Mouse (Mus musculus): ENCODE measurements around the gene Rtl10. TPM values are rescaled to one million over a fixed set of nuclear protein-coding genes. Genes with fewer than 3 reads are reported as not detected.

Gene Rtl10
- 1.3 and 1.7 TPM in 2 replicates for polyA plus RNA-seq (2016; fragmentation: Nextera tagmentation; extraction: Ambion mirVana)

DNA sequence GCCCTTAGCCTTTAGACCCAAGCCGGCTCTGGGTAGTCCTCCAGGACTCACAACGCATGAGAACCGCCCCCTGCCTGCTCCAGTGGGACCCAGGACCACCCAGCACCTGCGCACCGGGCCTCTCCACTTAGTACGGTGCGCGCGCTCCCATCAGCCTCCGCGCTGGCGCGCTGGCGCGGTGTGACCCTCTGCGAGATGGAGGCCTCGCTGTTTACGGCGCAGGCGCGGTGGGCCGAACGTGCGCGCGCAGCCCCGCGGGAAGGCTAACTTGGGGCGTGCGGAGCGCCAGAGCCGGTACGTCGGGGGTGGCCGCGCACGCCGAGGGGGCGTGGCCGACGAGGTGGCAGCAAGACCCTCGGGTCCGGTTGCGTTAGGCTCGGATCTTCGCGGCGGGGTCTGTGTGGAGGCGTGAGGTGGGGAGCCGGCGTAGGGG lies at the start of gene Rtl10, which contains the start of gene Gnb1l:
Rtl10 (plus strand) TSS at position 344 of the 433 bp plus-strand sequence.
Gnb1l (plus strand) TSS at position 156 of the 433 bp plus-strand sequence.
- Histone ChIP-seq H3K9ac (peak within 1 kb of the TSS; percentile 93), H3K9me3 (replicated peaks) (no peaks in the 10 kb centered on the region), H3K4me3 (peak within 1 kb of the TSS; percentile 84), H3K4me1 (peaks cover 28% of the 10 kb centered on the region), H3K4me2 (peak within 1 kb of the TSS; percentile 98), H3K27ac (peak within 1 kb of the TSS; percentile 88), H3K36me3 (peaks cover 27% of the 10 kb centered on the region), H3K27me3 (replicated peaks) (no peaks in the 10 kb centered on the region)
- peak; percentile 96 for ATAC-seq
- WGBS (ENCODE audit: insufficient replicate concordance), result under 1% methylated on average over 51 of the region's 51 CpGs

DNA sequence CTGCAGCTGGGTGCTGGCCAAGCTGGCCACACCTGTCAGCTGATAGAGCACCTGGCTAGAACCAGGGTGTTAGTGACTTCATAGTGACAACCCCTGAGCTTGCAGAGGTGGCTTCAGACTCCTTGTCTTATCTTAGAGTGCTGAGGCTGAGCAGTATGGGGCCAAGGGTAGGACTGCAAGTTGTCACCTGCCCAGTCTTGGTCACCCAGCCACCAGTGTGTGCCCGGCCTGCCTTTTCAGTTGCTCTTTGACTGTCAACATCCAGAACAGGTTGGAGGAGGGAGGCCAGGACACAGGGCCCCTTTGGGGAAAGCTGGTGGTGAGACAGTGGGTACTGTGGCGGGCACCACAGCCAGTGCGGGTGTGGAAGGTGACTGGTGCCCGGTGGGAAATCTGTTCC lies 49.7 kb upstream of the Rtl10 start:
- ATAC-seq, result 0 out of 2 replicates have a peak, but pooled peaks have one; percentile 34
- H3K4me1 ChIP-seq, result peaks cover 8% of the 10 kb centered on the region; the same call in 1 of the 2 replicates
- peaks cover 99% of the 10 kb centered on the region for H3K36me3 ChIP-seq
- no peaks in the 10 kb centered on the region for H3K27me3 ChIP-seq (replicated peaks)
- H3K4me2 ChIP-seq, result no peak overlapping the region
- no peak overlapping the region for H3K27ac ChIP-seq
- H3K9ac ChIP-seq, result no peak overlapping the region
- 93% methylated on average over 4 of the region's 4 CpGs for WGBS (ENCODE audit: insufficient replicate concordance)
- no peak overlapping the region for H3K4me3 ChIP-seq
- no peaks in the 10 kb centered on the region for H3K9me3 ChIP-seq (replicated peaks)

DNA sequence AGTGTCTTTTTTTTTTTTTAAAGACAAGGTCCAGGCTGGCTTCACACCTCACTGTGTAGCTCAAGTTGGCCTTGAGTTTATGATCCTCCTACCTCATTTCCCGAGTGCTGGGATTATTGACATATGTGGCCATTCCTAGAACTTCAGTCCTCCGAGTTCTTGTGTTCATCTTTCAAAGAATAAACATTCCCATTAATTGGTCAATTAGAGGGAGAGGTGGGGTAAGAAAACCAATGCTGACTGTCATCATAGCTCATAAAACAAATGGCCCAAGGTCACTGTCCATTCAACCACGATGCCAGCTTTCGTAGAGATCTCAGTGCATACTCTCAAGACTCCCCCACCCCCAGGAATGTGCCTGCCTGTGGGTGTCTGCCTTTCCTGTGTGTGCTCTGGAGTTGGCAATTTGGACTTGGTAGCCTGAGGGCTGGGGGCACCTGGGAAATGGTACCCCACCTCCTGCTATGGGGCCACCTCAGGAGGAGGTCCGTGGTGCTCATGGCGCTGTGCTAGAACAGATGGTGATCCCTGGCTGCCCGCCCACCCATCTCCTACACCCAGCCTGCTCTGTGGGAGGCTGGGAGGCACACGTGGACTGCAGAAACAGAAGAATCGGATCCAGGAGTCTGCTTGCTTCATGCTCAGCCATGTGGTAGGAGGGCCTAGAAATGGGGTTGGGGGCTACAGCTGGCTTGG lies 47.1 kb upstream of the Rtl10 start:
- no peak for ATAC-seq
- H3K9ac ChIP-seq, result no peak overlapping the region
- H3K4me3 ChIP-seq, result no peak overlapping the region
- H3K4me1 ChIP-seq, result peaks cover 13% of the 10 kb centered on the region; the same call in 1 of the 2 replicates
- 79% methylated on average over 9 of the region's 9 CpGs for WGBS (ENCODE audit: insufficient replicate concordance)
- no peaks in the 10 kb centered on the region for H3K9me3 ChIP-seq (replicated peaks)
- no peak overlapping the region for H3K4me2 ChIP-seq
- no peaks in the 10 kb centered on the region for H3K27me3 ChIP-seq (replicated peaks)
- peaks cover 100% of the 10 kb centered on the region for H3K36me3 ChIP-seq
- no peak overlapping the region for H3K27ac ChIP-seq

DNA sequence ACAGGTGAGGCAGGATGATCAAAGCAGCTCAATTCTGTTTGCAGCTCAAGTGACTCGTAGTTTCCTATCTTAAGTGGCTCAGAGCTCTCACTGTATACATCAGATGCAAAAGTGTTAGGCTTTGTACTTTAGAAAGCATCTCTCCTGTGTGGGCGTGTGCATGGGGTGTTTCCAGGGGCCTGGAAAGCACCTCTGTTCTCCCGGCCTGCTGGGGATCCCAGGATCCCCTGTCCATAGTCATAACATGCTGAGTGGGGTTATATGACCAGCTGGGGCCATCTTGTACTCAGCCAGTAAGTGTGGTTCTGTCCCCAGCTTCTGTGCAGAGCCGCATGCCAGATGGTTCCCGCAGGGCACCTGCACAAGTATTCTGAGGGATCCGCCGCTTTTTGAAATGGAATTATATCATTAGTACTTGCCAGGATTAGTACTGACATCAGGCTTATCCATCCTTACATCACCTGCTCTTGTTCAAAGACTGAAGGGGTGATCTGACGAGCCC lies 46.3 kb upstream of the Rtl10 start:
- H3K27ac ChIP-seq, result no peak overlapping the region
- no peak for ATAC-seq
- H3K9ac ChIP-seq, result no peak overlapping the region
- H3K4me2 ChIP-seq, result no peak overlapping the region
- H3K27me3 ChIP-seq (replicated peaks), result no peaks in the 10 kb centered on the region
- H3K4me3 ChIP-seq, result no peak overlapping the region
- peaks cover 16% of the 10 kb centered on the region; the same call in 1 of the 2 replicates for H3K4me1 ChIP-seq
- peaks cover 100% of the 10 kb centered on the region for H3K36me3 ChIP-seq
- 82% methylated on average over 8 of the region's 8 CpGs for WGBS (ENCODE audit: insufficient replicate concordance)
- H3K9me3 ChIP-seq (replicated peaks), result no peaks in the 10 kb centered on the region

DNA sequence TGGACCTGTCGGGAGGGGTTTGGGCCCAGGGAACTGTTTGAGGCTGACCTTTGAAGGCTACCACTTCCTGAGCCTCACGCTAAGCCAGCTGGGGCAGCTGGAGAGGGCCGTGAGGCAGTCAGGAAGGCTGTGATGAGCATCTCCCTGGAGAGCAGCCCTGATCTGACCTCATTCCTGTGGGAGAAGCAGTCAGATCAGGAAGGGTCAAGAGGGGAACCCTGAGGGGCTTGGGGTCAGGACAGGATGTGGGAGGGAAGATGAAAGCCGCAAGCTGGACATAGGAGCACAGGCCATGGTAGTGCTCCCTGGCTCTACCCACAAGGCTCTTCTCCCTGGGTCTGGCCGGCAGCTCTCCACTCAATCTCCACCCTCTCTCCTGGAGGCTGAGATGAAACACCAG lies 44.9 kb upstream of the Rtl10 start:
- no peak overlapping the region for H3K9ac ChIP-seq
- 71% methylated on average over 5 of the region's 5 CpGs for WGBS (ENCODE audit: insufficient replicate concordance)
- H3K4me2 ChIP-seq, result no peak overlapping the region
- H3K36me3 ChIP-seq, result peaks cover 100% of the 10 kb centered on the region
- H3K4me1 ChIP-seq, result peaks cover 25% of the 10 kb centered on the region
- no peaks in the 10 kb centered on the region for H3K27me3 ChIP-seq (replicated peaks)
- H3K27ac ChIP-seq, result no peak overlapping the region
- no peaks in the 10 kb centered on the region for H3K9me3 ChIP-seq (replicated peaks)
- ATAC-seq, result no peak
- no peak overlapping the region for H3K4me3 ChIP-seq

DNA sequence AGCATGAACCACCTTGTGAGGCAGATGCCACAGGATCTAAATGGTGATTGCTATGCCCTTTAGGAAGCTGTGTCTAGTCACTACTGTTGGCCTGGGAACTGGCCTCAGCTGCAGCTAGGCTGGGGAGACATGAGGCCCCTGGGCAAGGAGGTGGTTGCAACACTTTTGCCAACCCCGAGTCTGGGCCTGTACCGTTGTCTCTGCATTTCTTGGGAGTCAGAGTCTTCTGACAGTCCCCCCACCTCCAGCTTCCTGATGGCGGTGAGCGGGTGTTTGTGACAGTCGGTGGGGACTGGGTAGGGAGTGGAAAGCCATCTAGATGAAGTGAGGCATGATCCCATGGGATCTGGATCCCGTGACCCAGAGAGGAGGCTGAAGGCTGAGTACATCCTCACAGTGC lies 43.3 kb upstream of the Rtl10 start:
- no peak overlapping the region for H3K9ac ChIP-seq
- H3K27ac ChIP-seq, result no peak overlapping the region
- no peaks in the 10 kb centered on the region for H3K27me3 ChIP-seq (replicated peaks)
- H3K4me1 ChIP-seq, result peaks cover 38% of the 10 kb centered on the region
- H3K4me2 ChIP-seq, result no peak overlapping the region
- WGBS (ENCODE audit: insufficient replicate concordance), result 85% methylated on average over 6 of the region's 6 CpGs
- no peaks in the 10 kb centered on the region for H3K9me3 ChIP-seq (replicated peaks)
- no peak overlapping the region for H3K4me3 ChIP-seq
- no peak for ATAC-seq
- peaks cover 100% of the 10 kb centered on the region for H3K36me3 ChIP-seq

DNA sequence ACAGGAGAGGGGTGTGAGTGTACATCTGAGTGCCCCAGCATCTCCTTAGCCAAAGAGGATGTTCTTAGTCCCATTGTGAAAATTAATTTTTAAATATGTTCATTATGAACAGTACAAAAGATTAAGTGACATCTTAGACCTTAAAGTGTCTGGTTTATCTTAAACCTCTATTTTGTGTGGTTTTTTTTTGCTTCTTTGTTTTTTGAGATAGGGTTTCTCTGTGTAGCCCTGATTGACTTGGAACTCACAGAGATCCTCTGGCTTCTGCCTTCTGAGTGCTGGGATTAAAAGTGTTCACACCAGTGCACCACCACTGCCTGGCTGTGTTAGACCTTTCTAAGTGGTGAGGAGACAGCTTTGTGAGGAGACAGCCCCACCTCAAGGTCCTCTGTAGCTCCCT lies 40.0 kb upstream of the Rtl10 start:
- H3K9ac ChIP-seq, result no peak overlapping the region
- H3K4me1 ChIP-seq, result peaks cover 56% of the 10 kb centered on the region
- no peaks in the 10 kb centered on the region for H3K27me3 ChIP-seq (replicated peaks)
- H3K36me3 ChIP-seq, result peaks cover 99% of the 10 kb centered on the region
- peak overlapping the region; percentile 63; the same call in 1 of the 2 replicates for H3K27ac ChIP-seq
- ATAC-seq, result no peak
- no peaks in the 10 kb centered on the region for H3K9me3 ChIP-seq (replicated peaks)
- no peak overlapping the region for H3K4me3 ChIP-seq
- H3K4me2 ChIP-seq, result peak overlapping the region; percentile 39; the same call in 1 of the 2 replicates

DNA sequence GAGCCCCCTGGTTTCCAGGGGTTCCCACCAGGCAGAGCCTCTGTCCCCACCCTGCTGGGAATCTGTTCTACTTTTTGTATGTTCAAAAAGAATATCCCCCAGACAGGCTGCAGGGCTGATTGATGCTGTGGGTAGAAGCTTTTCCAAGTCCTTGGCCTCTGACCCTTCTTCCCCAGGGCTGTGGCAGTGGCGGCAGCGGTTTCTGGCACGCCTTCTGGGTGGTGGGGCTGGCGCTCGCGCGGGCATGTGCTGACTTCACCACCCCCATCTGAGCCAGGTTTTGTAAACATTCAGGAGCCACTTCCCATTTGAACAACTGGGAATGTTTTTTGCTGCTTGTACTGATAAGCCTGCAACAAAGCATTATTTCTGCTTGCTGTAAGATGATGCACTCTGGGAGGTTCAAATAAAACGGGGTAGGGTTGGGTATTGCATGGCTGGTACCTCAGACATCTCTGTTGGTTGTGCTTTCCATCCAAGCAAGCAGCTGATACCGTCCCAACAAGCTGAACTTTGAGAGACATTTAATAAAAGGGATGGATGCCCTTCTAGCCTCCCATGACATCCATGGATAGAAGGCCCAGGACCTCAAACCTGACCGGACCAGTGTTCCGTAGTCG lies 39.3 kb upstream of the Rtl10 start:
- Histone ChIP-seq H3K27ac (peak overlapping the region; percentile 63), H3K9me3 (replicated peaks) (no peaks in the 10 kb centered on the region), H3K4me3 (no peak overlapping the region), H3K9ac (peak overlapping the region; percentile 18; the same call in 1 of the 2 replicates), H3K4me1 (peaks cover 56% of the 10 kb centered on the region), H3K36me3 (peaks cover 99% of the 10 kb centered on the region), H3K4me2 (peak overlapping the region; percentile 39), H3K27me3 (replicated peaks) (no peaks in the 10 kb centered on the region)
- 9% methylated on average over 12 of the region's 12 CpGs for WGBS (ENCODE audit: insufficient replicate concordance)
- ATAC-seq, result peak; percentile 3; the same call in 1 of the 2 replicates

DNA sequence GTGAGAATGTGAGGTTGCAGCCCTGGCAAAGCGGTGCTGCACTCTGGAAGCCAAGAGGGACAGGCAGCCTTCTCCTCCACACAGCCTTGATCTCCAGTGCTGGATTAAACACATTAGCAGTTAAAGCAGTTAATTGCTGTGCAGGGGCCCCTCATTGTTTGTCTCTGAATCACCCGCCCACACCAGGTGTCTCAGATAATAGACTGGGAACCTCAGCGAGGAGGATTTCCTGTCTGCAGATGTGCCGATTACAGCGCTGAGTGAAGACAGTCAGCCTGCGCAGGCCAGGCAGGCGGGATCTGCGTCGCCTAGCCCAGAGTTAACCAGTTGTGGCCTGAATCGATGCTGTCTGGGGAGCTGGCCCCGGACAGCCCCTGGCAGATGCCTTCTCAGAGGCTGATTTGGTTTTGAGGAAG lies 38.7 kb upstream of the Rtl10 start:
- Histone ChIP-seq H3K27ac (peak overlapping the region; percentile 63), H3K9ac (peak overlapping the region; percentile 18; the same call in 1 of the 2 replicates), H3K4me3 (no peak overlapping the region), H3K4me1 (peaks cover 56% of the 10 kb centered on the region), H3K9me3 (replicated peaks) (no peaks in the 10 kb centered on the region), H3K36me3 (peaks cover 99% of the 10 kb centered on the region), H3K27me3 (replicated peaks) (no peaks in the 10 kb centered on the region), H3K4me2 (peak overlapping the region; percentile 39)
- 3% methylated on average over 11 of the region's 11 CpGs for WGBS (ENCODE audit: insufficient replicate concordance)
- ATAC-seq, result peak; percentile 85

DNA sequence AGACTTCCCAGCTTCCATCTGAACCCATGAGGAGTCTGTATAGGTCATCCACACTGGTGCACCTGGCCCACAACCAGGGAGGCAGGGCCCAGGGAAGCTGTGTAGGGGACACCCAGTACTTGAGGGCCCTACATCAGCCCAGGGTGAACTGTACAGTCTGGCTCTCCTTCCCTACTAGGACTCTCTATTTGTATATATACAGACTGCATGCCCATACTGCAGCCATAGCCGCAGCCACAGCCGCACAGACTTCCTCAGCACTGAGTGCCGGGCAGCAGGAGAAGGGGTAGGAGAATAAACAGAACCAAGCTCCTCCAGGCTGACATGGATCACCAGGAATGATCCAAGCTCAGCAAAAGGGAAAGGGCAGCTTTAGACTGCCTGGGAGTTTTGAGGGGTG lies 37.9 kb upstream of the Rtl10 start:
- Histone ChIP-seq H3K36me3 (peaks cover 99% of the 10 kb centered on the region), H3K4me3 (no peak overlapping the region), H3K27me3 (replicated peaks) (no peaks in the 10 kb centered on the region), H3K9ac (no peak overlapping the region), H3K4me1 (peaks cover 50% of the 10 kb centered on the region), H3K27ac (no peak overlapping the region), H3K9me3 (replicated peaks) (no peaks in the 10 kb centered on the region), H3K4me2 (no peak overlapping the region)
- WGBS (ENCODE audit: insufficient replicate concordance), result 85% methylated on average over 3 of the region's 3 CpGs
- ATAC-seq, result no peak

DNA sequence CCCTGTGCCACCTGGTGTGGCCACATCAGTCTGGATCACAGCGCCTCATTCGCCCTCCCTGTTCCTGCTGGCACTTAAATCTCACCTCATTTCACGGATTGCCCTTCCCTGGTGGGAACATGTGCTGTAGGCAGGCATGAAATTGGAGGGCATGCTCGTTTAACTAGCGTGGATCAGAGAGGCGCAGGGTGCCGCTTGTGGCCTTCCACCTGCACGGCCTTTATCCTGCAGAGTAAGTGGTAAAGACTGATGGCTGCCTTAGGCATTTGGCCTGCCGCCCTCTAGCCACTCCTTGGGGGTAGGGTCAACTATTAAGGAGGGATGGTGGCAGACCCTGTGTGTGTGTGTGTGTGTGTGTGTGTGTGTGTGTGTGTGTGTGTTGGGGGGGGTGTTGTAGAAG lies 36.7 kb upstream of the Rtl10 start:
- H3K9ac ChIP-seq, result no peak overlapping the region
- no peaks in the 10 kb centered on the region for H3K9me3 ChIP-seq (replicated peaks)
- 85% methylated on average over 9 of the region's 9 CpGs for WGBS (ENCODE audit: insufficient replicate concordance)
- no peaks in the 10 kb centered on the region for H3K27me3 ChIP-seq (replicated peaks)
- peaks cover 50% of the 10 kb centered on the region for H3K4me1 ChIP-seq
- no peak for ATAC-seq
- H3K36me3 ChIP-seq, result peaks cover 99% of the 10 kb centered on the region
- no peak overlapping the region for H3K4me3 ChIP-seq
- no peak overlapping the region for H3K4me2 ChIP-seq
- no peak overlapping the region for H3K27ac ChIP-seq

DNA sequence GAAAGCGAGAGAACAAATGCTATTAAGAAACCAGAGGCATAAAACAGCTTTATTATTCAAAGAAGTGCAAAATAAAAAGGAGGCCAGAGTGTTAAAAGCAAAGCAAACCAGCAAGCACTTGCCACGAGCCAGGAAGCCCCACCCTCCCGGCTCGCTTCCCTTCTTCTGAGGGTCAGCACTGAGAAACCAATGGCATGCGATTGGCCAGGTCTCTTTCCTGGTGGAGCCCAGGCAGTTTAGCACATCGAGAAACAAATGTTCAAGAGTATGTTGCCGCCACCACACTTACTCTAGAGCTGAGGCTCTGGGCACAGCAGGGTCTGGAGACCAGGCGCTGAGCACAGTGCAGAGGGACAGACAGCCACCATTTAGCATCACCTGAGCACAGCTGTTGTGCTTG lies 36.1 kb upstream of the Rtl10 start:
- no peak for ATAC-seq
- Histone ChIP-seq H3K4me2 (no peak overlapping the region), H3K36me3 (peaks cover 99% of the 10 kb centered on the region), H3K27ac (no peak overlapping the region), H3K27me3 (replicated peaks) (no peaks in the 10 kb centered on the region), H3K4me3 (no peak overlapping the region), H3K9me3 (replicated peaks) (no peaks in the 10 kb centered on the region), H3K9ac (no peak overlapping the region), H3K4me1 (peaks cover 46% of the 10 kb centered on the region)
- 53% methylated on average over 8 of the region's 8 CpGs for WGBS (ENCODE audit: insufficient replicate concordance)
